Mouse (Mus musculus) adrenal gland, adult (tissue): ENCODE results near the gene Calhm2.

Experiments used
- DNase-seq, 2 experiments: peaks; one replicate each; pipeline ENCODE4 v3.0.0; 2022 to 2023; ENCODE audit warnings: low spot score in 1 of 2; ENCODE audit not compliant: inconsistent age in 2 of 2

Calhm2 gene

DNA sequence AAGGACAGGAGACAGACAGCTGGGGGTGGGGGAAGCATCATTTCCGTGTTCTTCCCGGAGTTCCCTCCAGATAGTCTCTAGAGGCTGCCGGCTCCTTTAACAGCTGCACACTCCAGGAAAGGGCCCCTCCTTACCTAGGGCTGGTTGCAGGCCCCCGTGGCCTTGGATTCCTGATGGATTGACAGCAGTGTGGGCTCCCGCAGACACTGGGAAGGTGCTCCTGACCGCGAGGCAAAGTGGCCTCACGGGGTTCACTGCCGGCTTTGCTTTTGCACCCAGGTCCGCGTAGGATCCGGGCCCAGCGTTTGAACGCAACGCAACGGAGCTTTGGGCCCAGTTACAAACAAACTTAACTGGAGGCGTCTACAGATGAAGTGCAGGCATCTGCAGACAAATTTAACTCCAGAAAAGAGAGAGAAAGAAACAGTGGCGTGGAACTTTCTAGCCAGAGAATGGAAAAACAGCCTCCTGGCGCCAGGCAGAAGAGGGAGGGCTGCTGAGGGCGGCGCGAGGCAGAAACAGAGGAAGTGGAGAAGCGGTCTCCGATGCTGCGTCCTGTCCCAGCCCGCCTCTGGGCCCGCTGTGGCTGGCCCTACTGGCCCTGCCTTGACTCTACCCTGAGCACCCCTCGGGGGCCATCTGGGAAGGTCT is at the start of gene Calhm2:
TSS of gene Calhm2 (minus strand) at position 524 of the 651 bp plus-strand sequence.
- peak; percentile 58 to 85 for DNase-seq

DNA sequence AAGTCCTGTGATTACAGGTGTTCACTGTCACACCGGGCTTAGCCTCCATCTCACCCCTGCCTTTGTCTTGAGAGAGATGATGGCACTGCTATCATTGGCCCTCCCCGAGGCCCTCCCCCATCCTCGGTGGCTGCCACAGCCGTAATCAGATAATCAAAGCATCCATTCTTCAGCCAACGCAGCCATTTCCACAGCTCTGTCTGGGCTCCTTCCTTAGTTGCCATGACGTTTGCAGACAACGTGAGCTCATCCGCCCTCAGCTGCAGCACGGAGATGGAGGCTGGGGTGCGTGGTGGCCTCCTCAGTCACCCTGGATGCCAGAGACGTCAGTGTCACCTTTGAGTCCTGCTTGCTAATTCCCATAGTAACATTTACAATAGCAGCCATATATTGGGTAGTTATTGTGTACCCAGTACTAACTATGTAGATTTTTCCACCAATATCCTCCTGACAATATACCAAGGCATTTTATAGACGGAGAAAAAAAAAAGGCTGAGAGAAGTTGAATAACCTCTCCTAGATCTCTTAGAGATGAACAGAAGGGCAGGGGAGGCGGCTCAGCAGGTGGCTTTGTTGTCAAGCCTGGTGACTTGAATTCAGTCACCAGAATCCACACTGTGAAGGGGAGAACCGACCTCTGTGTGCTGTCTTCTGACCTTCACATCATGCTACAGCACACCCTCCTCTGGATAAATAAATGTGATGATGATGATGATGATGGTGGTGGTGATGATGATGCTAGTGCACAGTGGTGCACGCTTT is 48.6 kb upstream of the Calhm2 start:
- DNase-seq, result peak in 1 of 2 experiments; percentile 25

DNA sequence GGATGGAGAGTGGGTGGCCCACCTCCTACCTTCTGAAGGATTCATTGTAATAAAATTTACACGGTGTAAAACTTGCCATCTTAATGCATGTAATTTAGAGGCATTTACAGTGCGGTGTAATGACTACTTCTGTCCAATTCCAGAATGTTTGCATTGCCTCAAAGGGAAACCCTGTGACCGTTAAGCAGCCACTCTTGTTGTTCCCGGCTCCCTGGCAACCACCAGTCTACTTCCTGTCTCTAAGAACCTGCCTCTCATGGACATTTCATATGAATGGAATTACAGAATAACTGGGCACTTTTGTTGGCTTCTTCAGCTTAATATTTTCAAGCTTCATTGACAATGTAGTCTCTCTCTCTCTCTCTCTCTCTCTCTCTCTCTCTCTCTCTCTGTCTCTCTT is 46.6 kb upstream of the Calhm2 start:
- no peak for DNase-seq

GRCm38 (mm10) chr19:47184221-47184620 is 46.1 kb upstream of the Calhm2 start:
- no peak for DNase-seq

GRCm38 (mm10) chr19:47180011-47180410 is 41.9 kb upstream of the Calhm2 start:
- peak in 1 of 2 experiments; percentile 27 for DNase-seq

DNA sequence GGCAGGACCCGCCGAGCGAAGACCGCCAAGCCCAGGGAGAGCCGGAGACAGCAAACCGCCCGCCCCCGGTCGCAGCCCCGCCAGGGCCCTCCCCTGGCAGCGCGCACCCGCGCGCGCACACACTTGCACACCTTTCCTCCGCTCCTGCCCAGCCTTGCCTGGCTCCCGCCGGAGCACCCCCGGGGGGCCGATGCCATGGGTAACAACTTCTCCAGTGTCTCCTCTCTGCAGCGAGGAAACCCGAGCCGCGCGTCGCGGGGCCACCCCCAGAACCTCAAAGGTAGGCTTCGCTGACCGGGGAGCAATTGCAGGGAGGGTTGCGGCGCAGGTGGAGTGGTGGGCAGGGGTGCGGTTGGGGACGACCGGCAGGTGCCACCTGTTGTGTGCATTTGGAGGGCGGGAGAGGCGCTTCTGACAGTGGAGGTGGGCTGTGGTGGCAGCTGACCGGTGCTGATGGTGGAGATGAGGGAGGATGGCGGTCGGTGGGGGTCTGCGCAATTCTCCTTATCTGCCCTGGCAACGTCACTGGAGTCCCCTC is 41.2 kb upstream of the Calhm2 start:
- DNase-seq, result peak; percentile 46 to 78

- peak; percentile 71 to 88 for DNase-seq
Observed at GRCm38 (mm10) chr19:47178431-47179271, 40.6 kb upstream of the Calhm2 start, which contains the start of gene Neurl1a. TSS of gene Neurl1a (plus strand) at chr19:47178820.

- peak; percentile 41 to 76 for DNase-seq
Observed at GRCm38 (mm10) chr19:47178001-47178400, 39.9 kb upstream of the Calhm2 start.

- peak in 1 of 2 experiments; percentile 57 for DNase-seq
Observed at GRCm38 (mm10) chr19:47176916-47177505, 38.9 kb upstream of the Calhm2 start.

DNA sequence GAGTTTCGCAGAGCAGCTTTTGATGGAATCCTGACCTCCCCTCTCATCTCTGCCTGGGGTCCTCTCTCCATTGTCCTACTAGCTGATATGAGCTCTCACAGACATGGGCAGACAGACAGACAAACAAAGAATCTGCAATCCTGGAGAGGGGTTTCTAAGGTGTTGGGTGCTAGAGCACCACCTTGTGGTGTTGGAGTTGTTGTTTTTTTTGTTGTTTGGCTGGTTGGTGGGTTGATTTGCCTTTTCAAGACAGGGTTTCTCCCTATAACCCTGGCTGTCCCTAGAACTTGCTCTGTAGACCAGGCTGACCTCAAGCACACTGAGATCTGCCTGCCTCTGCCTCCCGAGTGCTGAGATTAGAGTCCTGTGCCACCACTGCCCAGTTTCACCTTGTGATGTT is 37.4 kb upstream of the Calhm2 start:
- no peak for DNase-seq

DNA sequence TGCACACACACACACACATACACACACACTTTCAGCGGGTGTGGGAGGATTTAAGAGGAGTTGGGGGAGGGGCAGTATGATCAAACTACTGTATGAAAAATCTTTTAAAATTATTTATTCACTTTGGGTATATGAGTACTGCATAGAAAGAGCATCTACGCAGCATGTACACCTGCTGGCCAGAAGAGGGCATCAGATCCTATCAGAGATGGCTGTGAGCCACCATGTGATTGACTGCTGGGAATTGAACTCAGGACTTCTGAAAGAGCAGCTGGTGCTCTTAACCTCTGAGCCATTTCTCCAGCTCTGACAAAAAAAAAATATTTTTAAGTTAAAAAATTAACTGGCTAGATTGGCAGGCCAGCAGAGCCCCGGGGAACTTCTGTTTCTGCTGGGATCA is 36.4 kb upstream of the Calhm2 start:
- peak in 1 of 2 experiments; percentile 62 for DNase-seq

DNA sequence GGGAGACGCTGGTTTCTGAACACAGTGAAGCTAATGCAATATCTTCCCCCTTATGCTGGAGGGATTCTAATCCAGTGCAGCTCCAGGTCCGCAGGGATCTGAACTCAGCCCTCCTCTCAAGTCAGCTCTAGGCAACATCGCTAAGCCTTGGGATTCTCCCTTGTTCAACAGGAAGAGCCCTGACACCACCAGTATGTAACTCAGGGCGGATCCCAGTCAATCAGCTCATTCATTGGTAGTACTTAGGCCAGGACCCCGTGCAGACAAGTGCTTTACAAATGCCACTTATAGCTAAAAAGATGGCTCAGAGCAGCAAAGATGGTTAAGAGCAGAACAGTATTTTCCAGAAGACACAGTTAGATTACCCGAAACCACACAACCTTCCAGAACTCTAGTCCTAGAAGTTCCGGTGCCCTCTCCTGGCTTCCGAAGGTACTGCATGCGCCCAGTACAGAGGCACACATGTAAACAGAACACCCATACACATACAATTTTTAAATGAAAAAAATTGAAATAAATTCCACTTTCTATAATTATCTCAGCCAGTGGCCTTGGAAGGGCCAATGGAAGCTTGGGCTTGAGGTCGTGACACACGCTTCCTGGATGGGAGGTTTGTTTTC is 30.8 kb upstream of the Calhm2 start:
- DNase-seq, result peak; percentile 80 to 95

GRCm38 (mm10) chr19:47168223-47168622 is 30.1 kb upstream of the Calhm2 start:
- peak; percentile 42 to 83 for DNase-seq

DNA sequence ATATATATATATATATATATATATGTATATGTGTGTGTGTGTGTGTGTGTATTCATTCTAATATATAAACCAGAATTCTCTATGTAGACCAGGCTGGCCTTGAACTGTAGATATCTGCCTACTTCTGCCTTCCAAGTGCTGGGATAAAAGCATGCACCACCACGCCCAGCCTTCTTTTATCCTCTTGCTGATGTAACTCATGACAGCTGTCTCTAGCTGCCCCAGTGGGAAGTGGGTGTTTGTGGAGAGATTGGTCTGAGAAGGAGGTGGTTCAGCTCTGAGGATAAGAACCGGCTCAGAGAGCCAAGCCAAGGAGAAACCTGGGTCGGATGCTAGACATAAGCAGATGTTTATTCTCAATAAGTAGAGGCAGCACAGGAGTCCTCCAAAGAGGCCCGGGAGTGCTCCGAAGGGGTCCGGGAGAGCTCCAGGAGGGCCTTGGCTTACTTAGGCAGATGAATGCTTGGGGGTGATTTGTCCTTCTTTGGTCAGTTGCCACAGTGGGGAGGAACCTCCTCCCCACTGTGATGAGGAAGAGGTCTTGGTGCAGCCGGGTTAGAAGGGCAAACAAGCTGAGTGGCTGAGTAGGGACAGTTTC is 29.6 kb upstream of the Calhm2 start:
- DNase-seq, result no peak

GRCm38 (mm10) chr19:47166758-47167157 is 28.7 kb upstream of the Calhm2 start:
- DNase-seq, result no peak

- DNase-seq, result no peak
Observed at GRCm38 (mm10) chr19:47163176-47163744, 25.2 kb upstream of the Calhm2 start.

DNA sequence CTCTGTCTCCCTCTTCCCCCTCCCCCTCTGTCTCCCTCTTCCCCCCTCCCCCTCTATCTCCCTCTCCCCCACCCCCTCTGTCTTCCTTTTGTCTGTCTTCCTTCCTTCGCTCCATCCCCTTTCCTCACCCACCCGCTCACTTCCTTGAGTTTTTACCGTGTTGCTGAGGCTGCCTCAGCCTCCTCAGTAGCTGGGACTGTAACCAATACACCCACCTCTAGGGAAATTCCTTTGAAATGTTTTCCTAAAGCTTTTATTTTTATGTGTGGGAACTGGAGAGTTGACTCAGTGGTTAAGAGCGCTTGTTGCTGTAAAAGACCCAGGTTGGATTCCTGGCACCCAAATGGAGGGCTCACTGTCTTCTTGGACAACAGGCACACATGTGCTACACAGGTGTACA is 23.6 kb upstream of the Calhm2 start:
- no peak for DNase-seq

DNA sequence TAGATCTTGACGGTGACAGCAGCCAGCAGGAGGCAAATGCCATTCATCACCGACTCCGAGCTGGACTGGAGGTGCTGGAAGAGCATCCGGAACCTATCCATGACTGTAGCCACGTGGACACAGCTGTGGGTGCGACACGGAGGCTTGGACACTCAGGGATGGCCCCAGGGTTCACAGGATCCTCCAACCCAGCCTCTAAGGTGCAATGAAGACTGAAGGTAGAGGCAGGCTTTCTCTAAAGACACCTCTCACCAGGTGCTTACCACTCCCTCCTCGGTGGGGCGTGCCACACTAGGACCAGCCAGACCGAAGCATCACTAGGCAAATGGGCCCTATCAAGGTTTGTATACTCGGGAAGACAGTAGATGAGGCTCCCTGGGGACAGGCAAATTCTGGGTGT is 19.6 kb upstream of the Calhm2 start, which contains the start of gene Calhm3:
TSS of gene Calhm3 (minus strand) at position 101 of the 400 bp plus-strand sequence.
- DNase-seq, result no peak

DNA sequence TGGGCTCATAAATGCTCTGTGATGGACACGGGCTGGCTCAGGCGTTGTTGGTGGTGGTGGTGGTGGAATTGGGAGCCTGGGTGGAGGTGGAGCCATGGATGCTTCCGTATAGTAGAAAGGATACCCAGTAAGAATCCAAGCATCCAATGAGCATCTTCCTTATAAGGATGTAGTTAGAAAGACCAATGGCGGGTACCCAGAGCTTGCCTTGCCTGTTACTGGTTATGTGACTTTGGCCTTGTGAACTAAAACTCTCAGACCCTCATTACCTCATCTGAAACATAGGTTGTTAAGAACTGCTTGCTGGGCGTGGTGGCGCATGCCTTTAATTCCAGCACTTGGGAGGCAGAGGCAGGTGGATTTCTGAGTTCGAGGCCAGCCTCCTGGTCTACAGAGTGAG is 15.7 kb upstream of the Calhm2 start:
- no peak for DNase-seq

DNA sequence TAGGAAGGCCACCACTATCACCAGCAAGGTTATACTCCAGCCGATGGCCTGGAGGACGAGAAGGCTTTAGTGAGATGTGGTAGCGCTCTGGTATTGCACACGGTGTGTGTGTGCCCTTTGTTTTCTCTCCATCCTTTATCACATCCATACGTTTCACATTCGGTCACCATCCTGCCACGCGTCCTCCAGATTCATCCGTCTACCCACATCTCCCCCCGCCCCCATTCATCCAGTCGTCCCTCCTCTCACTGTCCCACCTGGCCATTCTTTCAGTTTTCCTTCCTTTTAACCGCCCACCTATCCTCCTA is 13.9 kb upstream of the Calhm2 start:
- DNase-seq, result no peak
